In the genomic region with DNA sequence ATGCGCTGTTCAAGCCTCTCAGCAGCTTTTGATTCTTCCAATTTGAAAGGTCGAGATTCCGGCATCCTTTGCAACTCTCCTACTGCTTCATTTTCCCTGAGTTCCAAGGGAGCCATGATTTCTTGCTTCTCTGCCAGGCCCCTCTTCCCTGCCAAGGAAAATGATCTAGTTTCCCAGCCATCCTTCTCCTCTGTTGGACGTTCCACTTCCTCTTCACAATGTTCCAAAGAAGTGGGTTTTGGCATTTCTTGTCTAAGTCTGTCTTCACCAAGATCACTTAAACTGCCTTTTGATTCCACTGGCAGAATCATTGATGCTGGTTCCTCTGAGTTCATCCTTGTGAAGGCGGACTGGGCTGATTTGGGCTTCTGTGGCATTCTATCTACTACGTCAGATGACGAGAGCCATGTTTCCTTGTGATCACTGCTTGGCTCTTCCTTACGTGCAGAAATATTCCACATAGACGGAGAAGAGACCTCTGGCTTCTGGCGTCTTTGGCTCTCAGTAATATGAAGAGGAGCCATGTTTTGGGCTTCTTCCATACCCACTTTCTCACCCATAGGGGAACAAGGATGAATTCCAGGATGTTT, we compare ENCODE assay signal across 15 mouse cellular contexts. TPM values are rescaled to one million over a fixed set of nuclear protein-coding genes. Genes with fewer than 3 reads are reported as not detected.
DNase-seq lines count a peak whose midpoint lies in the region; ATAC-seq and TF ChIP-seq lines count a peak whose summit lies in the region.
"Had no signal": no experiment of that assay in that cellular context is flagged by ENCODE, and none has a peak within 500 bp of the region (broad histone marks: within the 10 kb centered on the region; RNA-seq: fewer than 3 reads in every experiment).

No protein-coding gene starts in this region.

- H3K9ac ChIP-seq in forebrain, embryonic 14.5 days (ENCODE audit: low read length): no peak overlapping the region
- H3K9ac ChIP-seq: hindbrain, embryonic 15.5 days; liver, embryonic 14.5 days had no signal

- H3K4me2 ChIP-seq in forebrain, embryonic 14.5 days (ENCODE audit: low read length): no peak overlapping the region
- H3K4me2 ChIP-seq: hindbrain, embryonic 15.5 days had no signal

- H3K36me3 ChIP-seq in forebrain, embryonic 14.5 days (ENCODE audit: control insufficient read depth, insufficient read depth, low read length): no peaks in the 10 kb centered on the region
- no peaks in the 10 kb centered on the region for H3K36me3 ChIP-seq in forebrain, embryonic 10.5 days (replicated peaks)
- H3K36me3 ChIP-seq: hindbrain, embryonic 15.5 days; limb, embryonic 10.5 days had no signal

- TF ChIP-seq CTCF in left cerebral cortex, adult 2 months (IDR thresholded peaks at IDR 0.05): no peak

- peak; percentile 5 for DNase-seq in forebrain, embryonic 14.5 days (ENCODE audit: low spot score)
- DNase-seq in forebrain, embryonic 10.5 days (ENCODE audit: extremely low spot score, low spot score): no peak
- no peak for DNase-seq in left cerebral cortex, adult 2 months (ENCODE audit: extremely low spot score in 1 of 2, low spot score in 2 of 2)
- no peak for DNase-seq in left cerebral cortex, adult 8-10 months (ENCODE audit: low spot score in 2 of 2)
- DNase-seq in cerebellum, postnatal 14 days: peak; percentile 74 to 78
- DNase-seq in gastrocnemius, postnatal 36 days: peak; percentile 21 to 37
- DNase-seq in frontal cortex, postnatal 10 days (ENCODE audit: low spot score in 2 of 2): no peak
- DNase-seq: adrenal gland, postnatal 36 days; kidney, adult 18-20 months had no signal

- 88% methylated on average over 10 of the region's 10 CpGs for WGBS in forebrain, embryonic 14.5 days
- WGBS in forebrain, embryonic 10.5 days: 91% methylated on average over 10 of the region's 10 CpGs

- intact Hi-C loops in left cerebral cortex, adult 2 months (cut with DNase I): no loop called here
- intact Hi-C loops in gastrocnemius, postnatal 36 days (cut with DNase I): no loop called here

- no peak overlapping the region for H3K27ac ChIP-seq in forebrain, embryonic 14.5 days (ENCODE audit: low read depth, low read length)
- no peak overlapping the region for H3K27ac ChIP-seq in forebrain, embryonic 10.5 days
- H3K27ac ChIP-seq in left cerebral cortex, adult 2 months: peak overlapping the region; percentile 75
- H3K27ac ChIP-seq: hindbrain, embryonic 15.5 days; limb, embryonic 10.5 days; liver, embryonic 14.5 days; macrophage had no signal

- no peak overlapping the region for H3K4me3 ChIP-seq in forebrain, embryonic 14.5 days (ENCODE audit: low read depth, low read length)
- no peak overlapping the region for H3K4me3 ChIP-seq in forebrain, embryonic 10.5 days
- no peak overlapping the region for H3K4me3 ChIP-seq in left cerebral cortex, adult 2 months
- H3K4me3 ChIP-seq: erythroblast, embryonic 14.5 days; hindbrain, embryonic 15.5 days; limb, embryonic 10.5 days had no signal

- H3K4me1 ChIP-seq in forebrain, embryonic 14.5 days (ENCODE audit: control insufficient read depth, insufficient read depth, low read length): no peaks in the 10 kb centered on the region
- no peaks in the 10 kb centered on the region for H3K4me1 ChIP-seq in forebrain, embryonic 10.5 days
- H3K4me1 ChIP-seq: hindbrain, embryonic 15.5 days; limb, embryonic 10.5 days had no signal

- no peaks in the 10 kb centered on the region for H3K9me3 ChIP-seq in forebrain, embryonic 14.5 days (replicated peaks; ENCODE audit: control insufficient read depth, low read length)
- H3K9me3 ChIP-seq in forebrain, embryonic 10.5 days: no peaks in the 10 kb centered on the region
- H3K9me3 ChIP-seq: hindbrain, embryonic 15.5 days; limb, embryonic 10.5 days had no signal

- no peaks in the 10 kb centered on the region for H3K27me3 ChIP-seq in forebrain, embryonic 14.5 days (replicated peaks; ENCODE audit: control insufficient read depth, insufficient read depth, low read length)
- H3K27me3 ChIP-seq in forebrain, embryonic 10.5 days (ENCODE audit: poor library complexity, severe bottlenecking): no peaks in the 10 kb centered on the region
- H3K27me3 ChIP-seq: hindbrain, embryonic 15.5 days had no signal

- ATAC-seq in forebrain, embryonic 14.5 days: no peak
- ATAC-seq: midbrain, embryonic 16.5 days had no signal

RNA-seq across cellular contexts. Expression of a gene that starts 52.6 kb away (rescaled TPM):
- 0.17 and 0.27 TPM in 2 replicates for polyA plus RNA-seq in forebrain, embryonic 14.5 days (2014; fragmentation: Nextera tagmentation; extraction: Ambion mirVana)
- 0.01 and 0.02 TPM in 2 replicates for polyA plus RNA-seq in forebrain, embryonic 10.5 days (2016; fragmentation: Nextera tagmentation; extraction: Ambion mirVana)
- total RNA-seq in left cerebral cortex, adult 2 months (2021): 1 to 10 TPM; 5.4 to 6.0 TPM
- 1 to 10 TPM; 4.7 to 6.2 (median 5.7) TPM for total RNA-seq in left cerebral cortex, adult 8-10 months (2022)
- 1,000 to 10,000 TPM in 1 of 2 experiments, 100 to 1,000 TPM in 1; 950 to 1,118 TPM for total RNA-seq in gastrocnemius, postnatal 36 days (2021)
- polyA plus RNA-seq: erythroblast, embryonic 14.5 days had no signal

Comparison
In these comparisons a context has a peak if more than half of its experiments do, and no peak if none do; other contexts are left out.
1. DNase-seq: peak in forebrain, embryonic 14.5 days (single experiment), cerebellum, postnatal 14 days (2 of 2) and gastrocnemius, postnatal 36 days (2 of 2); none in forebrain, embryonic 10.5 days (single experiment), left cerebral cortex, adult 2 months (0 of 2), left cerebral cortex, adult 8-10 months (0 of 2) and frontal cortex, postnatal 10 days (0 of 2).
2. RNA of a gene that starts 52.6 kb away (total RNA-seq): 950 to 1,118 TPM in gastrocnemius, postnatal 36 days; 5.4 to 6.0 TPM in left cerebral cortex, adult 2 months and 4.7 to 6.2 TPM in left cerebral cortex, adult 8-10 months; every median in the first group is over 100 times any median in the second.